Mouse (Mus musculus): Measurements from ENCODE around the gene Nup62.

GRCm38 (mm10) chr7:44868919-44869696 lies 53.2 kb downstream of the Nup62 start:
- TF ChIP-seq POLR2A (IDR thresholded peaks at IDR 0.05; ENCODE audit: borderline replicate concordance, low read depth, low read length) (no peak), CTCF (IDR thresholded peaks at IDR 0.05; ENCODE audit: low read depth, low read length) (no peak)
